Mouse (Mus musculus): ENCODE results near the gene Nap1l4.
"Not testable (repeated sequence)": the region's sequence is repeated elsewhere in the genome, so short reads cannot be mapped to it uniquely, and the experiment has no call there.

Nap1l4 gene

DNA sequence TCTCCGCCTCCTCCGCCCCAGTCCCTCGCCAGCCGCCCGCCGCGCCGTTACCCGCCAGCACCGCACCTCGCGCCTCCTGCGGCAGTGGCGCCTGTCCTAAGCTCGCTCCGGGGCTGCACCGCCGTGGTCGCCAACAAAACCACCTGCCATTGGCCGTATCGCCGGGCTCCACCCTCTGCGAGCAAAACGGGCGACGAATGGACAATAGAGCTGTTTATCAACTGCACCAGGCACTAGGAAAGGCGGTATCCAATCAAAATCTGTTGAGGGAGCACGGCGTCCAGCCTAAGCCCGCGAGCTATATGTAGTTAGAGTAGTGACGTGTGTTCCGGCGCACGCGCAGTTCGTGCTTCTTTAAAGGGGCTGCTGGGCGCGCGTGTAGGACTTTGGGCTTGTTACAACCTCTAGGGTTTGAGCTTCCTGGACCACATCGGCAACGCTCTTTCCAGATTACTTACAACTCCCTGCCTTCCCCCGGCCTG lies at the start of gene Nap1l4:
Gene Nap1l4 (minus strand): TSS at position 131 of the 482 bp plus-strand sequence.
- peak; percentile 99 to 100 for DNase-seq (ENCODE audit: low spot score in 2 of 2)

DNA sequence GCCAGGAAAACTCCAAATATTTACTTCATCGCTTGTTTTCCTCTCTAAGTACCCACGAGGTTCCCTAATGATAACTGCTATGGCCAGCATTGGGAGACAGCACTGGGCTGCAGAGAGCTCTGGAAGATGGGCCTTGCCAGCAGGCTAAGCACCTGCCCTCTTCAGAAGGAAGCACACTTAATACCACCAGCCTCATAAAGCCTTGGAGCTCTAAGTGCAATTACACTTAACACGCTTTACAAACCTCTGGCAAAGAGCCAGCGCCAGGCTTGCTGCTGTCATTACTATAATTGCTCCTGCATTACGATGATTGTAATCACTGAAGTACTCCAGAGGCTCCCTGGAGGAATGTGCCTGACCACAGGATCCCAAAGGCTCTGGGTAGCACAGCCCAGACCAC lies 46.0 kb upstream of the Nap1l4 start:
- DNase-seq (ENCODE audit: low spot score in 2 of 2), result no peak

DNA sequence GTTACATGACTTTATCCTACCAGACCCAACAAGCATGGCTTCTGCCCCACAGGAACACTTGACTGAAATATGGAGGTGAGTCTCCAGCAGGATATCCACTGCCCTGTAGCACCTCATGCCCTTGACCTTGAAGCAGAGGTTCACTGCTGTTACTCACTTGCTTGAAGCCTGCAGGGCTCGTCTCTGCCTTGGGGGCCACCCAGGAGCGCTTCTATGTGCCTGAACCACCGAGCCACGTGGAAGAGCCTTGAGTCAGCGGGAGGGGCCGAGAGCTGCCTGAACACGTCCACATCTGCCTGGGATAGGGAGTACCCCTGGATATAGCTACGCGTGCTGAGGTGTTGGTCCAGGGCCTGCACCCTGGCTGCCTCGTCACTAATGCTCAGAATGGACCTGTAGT lies 43.3 kb upstream of the Nap1l4 start:
- DNase-seq (ENCODE audit: low spot score in 2 of 2), result no peak

DNA sequence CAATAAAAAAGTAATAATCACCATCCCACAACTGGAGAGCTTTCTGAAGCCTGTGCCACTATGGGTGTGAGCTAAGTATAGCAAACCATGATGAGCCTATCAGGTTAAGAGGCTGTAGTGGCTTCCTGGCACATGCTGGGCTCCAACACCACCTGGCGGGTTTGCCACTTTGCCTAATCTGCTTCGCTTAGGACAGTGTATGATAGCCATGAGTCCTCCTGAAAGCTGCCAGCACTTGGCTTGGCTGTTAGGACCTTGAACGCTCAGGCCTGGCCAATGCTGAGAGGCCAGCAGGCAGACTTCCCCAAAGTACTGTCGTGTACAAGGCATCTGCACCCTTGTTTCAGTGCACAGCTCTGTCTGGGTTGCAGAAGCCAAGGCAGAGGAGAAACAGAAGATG lies 39.1 kb upstream of the Nap1l4 start:
- no peak for DNase-seq (ENCODE audit: low spot score in 2 of 2)

DNA sequence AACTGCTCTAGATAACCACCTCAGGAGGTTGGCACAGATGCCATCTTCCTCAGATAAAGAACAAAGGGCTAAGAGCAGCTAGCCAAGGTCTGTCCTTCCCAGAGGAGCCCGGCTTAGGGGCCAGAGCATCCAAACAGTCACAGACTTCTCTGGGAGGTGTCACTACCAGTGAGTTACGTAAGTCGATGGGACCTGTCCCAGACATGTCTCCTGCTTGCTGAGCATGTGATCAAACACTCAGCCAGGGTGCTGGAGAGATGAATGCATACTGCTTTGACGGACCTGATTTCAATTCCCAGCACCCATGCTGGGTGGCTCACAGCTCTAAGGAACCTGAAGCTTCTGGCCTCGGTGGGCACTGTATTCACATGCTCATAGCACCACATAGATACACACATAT lies 38.7 kb upstream of the Nap1l4 start:
- no peak for DNase-seq (ENCODE audit: low spot score in 2 of 2)

DNA sequence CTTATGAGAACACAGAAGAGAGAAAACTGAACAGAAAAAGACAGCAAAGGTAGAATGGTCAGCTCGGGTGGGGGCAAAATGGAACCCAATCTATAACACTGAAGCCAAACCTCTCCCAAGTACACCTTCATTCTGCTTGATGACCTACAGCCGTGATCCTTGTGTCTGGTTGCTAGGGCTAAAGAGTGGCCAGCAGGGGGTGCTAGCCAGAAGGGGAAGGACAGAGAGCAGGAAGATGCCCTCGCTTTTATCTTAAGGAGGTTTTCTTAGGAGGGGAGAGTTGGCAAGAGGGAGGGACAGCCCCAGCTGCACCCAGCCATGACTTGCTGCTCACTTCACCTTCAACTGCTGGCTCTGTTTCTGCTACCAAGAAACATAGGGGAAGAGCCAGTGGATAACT lies 35.0 kb upstream of the Nap1l4 start:
- DNase-seq (ENCODE audit: low spot score in 2 of 2), result peak; percentile 57 to 79

DNA sequence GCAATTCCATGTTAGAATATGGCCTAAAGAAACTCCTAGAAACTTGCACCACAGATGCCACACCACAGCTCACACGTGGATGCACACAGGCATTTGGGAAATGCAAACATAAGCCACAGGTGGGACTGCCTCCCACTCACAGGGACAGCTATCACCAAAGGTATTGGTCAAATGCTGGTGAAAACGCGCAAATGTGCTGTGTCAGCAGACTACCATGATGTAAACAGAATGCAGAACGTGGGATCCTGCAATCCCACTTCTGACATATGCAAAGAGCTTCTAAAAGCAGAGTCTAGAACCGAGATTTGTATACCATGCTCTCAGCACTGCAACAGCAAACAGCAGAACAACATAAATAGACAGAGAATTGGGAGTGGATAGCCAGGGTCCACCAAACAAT lies 34.1 kb upstream of the Nap1l4 start:
- no peak for DNase-seq (ENCODE audit: low spot score in 2 of 2)

DNA sequence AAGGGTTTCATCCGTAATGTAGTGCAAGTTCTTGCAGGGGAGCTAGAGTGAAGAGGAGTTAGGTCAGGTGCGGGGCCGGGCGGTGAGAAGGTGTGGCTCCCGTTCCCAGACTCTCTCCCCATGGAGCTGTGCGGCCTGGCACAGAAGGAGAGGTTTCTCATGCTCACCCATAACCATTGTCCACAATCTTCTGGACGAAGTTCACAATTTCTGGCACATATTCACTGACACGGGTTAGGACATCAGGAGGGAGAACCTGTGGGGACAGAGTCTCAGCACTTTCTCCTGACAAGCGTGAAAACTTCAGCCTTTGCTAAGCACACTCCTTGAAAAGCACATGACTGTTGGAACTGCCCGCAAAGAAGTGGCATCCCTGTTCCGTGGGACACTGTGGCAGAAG lies 26.8 kb upstream of the Nap1l4 start:
- DNase-seq (ENCODE audit: low spot score in 2 of 2), result no peak

DNA sequence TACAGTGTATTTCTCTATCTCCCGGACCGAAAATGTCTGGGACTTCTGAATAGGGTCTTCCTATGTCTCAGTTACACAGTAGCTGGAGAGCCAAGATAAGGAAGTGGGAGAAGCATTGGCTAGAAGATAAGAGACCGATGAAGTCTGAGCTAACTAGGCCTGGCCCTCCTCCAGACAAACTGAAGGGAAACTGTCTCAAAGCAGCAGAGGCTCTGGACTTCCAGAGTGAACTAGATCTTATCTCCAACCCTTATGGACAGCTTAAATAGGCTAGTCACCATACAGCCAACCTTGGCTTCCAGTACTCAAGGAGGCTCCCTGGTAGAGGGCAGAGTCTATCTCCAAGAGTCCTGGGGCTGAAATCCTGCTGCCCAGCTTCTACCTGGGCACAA lies 16.7 kb upstream of the Nap1l4 start:
- DNase-seq (ENCODE audit: low spot score in 2 of 2), result no peak

DNA sequence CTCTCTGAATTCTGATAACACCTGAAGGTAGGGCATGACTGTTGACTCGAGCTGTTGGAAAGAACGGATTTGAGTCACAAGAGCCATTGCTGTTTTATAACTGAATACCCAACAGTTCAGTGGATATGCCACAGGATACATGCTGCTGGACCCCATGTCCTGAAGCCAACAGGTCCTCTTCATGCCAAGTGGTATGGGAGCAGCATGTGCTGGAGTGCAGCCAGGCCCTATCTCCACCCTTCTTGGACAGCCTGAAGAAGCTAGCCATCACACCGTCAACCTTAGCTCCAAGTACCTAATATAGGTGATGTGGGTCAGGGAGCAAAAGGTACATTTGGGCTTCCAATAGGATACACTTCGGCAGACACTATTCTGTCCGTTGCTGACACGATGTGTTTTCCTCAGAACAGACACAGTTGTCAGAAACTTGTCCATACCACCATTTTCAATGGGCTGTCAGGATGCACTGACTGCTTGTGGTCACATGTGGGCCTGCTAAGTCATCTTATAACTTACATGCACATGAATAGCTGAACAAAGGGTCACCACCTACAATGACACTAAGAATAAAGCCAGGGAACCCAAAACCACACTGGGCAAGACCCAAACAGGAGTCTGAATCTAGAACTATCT lies 16.2 kb upstream of the Nap1l4 start:
- no peak for DNase-seq (ENCODE audit: low spot score in 2 of 2)

DNA sequence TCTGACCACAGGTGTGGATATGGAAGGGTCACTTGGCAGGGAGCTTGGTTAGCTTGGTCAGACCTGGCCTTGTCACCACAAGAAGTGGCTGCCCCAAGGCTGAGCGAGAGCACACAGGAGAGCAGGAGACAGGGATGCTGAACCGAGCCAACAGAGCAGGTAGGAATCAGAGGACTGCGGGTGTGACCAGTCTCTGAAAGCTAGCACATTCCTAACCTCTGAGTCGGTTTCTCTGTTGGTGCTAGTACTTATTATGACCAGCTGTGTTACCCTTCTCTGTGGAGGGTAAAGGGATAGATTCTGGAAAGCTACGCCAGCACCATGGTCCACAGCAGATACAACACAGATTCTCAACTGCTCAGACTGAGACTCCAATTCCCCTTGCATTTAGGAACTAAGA lies 14.9 kb upstream of the Nap1l4 start:
- DNase-seq (ENCODE audit: low spot score in 2 of 2), result no peak

DNA sequence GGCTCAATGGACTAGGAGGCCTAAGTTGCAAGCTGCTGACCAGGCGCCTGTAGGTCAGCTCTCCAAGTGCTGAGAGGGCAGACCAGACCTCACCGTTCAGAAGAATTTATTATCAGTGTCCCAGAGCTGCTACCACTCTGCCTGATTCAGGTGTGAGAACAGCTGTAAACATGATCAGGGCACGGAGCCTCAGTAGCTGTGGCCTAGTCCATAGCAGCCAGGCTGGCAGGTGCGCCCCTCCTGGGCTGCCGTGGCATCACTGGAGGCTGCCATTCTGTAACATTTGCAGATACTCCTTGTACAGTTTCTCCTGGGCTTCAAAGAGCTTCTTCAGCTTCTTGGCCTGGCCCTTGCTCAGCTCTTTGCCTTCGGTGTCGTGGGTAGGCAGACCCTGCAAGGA lies 8.7 kb upstream of the Nap1l4 start:
- no peak for DNase-seq (ENCODE audit: low spot score in 2 of 2)

DNA sequence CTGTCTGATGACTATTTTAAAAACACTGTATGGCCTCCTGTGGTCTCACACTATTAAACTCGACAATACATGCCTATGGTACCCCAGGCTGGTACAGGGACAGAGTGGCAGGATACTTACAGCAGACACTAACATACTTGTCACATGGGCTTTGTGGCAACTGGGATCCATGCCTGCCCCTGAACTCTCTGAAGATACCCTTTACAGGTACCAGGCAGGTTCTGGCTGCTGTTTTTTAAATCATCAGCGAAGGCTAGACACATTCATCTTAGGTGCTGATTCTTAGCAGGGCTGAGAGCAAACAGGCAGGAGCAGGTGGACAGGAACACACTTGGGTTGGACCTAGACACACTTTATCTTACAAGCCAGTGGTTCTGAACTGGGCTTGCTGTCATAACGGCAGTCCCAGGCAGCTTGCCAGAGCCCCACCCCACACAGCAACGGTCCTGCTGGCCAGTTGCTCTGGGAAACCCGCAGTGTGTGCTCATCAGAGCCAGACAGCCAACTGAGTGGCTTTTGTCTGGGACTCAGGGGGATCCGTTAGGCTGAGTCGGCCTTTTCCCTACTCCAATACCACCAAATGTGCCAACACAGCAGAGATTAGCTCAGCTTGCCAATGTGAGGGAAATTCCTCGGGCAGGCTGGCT lies 8.2 kb upstream of the Nap1l4 start:
- no peak for DNase-seq (ENCODE audit: low spot score in 2 of 2)

DNA sequence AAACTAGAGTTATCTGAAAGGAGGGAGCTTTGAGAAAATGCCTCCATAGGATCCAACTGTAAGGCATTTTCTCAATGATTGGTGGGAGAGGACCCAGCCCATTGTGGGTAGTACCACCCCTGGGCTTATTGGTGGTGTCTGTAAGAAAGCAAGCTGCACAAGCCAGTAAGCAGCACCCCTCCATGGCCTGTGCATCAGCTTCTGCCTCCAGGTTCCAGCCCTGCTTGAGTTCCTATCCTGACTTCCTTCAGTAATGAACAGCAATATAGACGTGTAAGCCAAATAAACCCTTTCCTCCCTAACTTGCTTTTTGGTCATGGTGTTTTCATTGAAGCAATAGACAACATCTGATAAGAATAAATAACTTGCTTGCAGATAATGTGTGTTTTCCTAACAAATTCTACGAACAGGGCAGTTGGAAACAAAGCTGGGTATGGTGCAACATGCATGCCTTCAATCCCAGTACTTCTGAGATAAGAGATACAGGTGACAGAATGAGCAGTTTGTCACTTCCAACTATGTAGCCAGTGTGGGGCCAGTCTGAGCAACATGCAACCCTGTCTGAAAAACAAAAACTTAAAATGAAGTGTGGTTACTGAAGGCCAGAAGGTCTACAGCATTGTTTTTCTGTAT lies 798 bp upstream of the Nap1l4 start:
- peak; percentile 3 to 11 for DNase-seq (ENCODE audit: low spot score in 2 of 2)

DNA sequence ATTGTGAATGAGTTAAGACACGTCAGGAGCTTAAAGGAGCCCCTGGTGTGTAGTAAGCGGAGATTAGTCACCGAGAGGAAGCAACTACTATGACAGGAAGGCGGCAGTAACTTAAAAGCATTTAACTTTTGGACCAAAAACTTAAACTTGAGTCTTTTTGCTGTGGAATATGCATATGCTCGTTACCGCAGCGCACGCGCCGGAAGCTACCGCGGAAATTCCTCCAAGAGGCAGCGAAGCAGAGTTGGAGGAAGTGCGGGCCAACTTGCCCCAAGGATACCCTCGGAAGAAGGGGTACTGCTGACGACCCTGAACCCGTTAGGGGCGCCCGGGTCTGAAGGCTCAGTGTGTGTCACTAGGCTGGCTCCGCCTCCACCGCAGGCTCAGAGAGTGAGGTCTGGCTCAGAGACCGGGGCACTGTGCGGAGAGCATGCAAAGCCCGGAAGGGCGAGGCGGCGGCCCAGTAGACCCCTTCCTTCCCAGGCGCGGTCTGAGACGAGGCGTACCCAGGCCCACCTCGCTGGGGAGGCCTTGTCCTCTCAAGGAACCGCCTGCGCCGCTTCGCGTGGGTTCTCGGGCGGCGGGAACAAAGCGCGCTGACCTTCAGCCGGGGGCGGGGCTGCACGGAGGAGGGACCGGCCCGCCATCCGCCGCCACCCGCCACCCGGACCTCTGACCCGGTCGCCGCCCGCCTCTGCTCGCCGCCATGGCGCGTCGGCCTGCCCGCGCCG lies 510 bp downstream of the Nap1l4 start:
- DNase-seq (ENCODE audit: low spot score in 2 of 2), result peak; percentile 66 to 76

DNA sequence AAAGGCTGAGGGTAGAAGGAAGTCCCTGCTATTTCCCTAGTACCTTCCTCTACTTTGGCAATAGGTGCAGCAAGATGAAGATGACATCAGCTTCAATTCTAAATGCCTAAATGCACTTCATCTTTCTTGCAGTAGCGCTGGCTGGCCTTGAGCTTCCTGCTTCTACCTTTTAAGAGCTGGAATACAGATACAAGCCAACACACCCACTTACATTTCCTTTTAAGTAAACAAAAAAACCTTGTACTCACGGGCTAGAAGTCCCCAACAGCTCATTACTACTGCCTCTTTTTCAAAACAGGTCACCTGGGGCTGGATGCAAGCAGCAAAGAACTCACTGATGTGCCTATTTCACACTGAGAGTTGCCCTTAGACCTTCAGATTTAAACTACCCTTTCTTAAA lies 2.4 kb downstream of the Nap1l4 start:
- DNase-seq (ENCODE audit: low spot score in 2 of 2), result no peak

DNA sequence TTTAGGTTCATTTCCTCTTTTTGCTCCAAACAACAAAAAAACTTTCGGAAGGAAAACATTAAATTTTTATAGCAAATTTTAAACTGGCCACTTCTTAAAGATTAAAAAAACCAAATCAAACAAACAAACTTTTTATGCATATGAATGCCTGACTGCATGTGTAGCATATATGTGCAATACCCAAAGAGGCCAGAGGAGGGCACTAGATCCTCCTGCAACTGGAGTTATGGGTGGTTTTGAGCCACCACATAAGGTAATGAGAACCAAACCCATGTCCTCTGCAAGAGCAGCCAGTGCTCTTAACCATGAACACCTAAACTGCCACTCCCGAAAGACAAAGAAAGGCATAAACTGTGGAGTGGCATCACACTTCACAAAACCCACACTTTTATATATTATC lies 4.5 kb downstream of the Nap1l4 start:
- DNase-seq (ENCODE audit: low spot score in 2 of 2), result peak; percentile 50 to 69

DNA sequence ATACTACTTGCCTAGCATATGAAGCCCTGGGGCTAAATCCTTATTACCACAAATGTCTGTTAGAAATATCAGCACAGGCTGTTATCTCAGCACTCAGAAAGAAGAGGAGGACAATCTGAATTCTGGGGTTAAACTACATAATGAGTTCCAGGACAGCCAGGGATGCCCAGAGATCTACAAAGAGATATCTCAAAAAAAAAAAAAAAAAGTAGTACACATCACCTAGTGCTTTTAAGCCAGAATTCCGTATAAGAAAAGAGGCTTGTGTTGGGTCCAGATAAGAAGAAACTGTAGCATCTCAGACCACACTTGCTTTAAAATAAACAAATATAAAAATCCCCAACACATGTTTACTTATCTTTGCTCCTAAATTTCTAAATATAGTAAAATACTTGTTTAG lies 10.2 kb downstream of the Nap1l4 start:
- DNase-seq (ENCODE audit: low spot score in 2 of 2), result no peak

DNA sequence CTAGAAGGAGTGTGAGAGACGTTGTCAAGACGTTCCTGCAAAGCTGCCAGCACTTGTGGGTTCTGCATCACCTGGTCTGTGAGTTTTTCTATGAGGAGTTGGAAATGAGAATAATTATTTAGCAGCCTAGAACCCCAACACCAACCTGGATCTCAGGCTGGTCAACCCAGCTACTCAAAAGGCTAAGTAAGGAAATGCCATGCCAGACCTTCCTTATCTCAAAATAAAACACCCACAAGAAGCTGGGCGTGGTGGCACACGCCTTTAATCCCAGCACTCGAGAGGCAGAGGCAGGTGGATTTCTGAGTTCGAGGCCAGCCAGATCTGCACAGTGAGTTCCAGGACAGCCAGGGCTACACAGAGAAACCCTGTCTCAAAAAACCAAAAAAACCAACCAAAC lies 10.7 kb downstream of the Nap1l4 start:
- DNase-seq (ENCODE audit: low spot score in 2 of 2), result not testable (repeated sequence)

DNA sequence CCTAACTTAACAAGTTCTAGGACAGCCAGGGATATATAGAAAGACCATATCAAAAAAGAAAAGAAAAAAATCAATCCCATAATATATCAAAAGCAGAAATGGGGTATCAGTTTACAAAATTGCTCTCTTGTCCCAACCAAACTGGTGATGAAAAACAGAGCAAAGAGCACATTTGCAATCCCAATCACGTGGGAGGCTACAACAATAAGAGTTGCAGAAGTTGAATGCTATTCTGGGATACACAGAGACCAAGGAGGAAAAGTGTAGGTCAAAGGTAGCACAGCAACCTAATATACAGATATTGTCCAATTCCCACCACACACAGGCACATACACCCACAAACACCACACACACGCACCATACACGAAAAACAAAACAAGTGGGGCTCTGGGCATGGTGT lies 12.7 kb downstream of the Nap1l4 start:
- no peak for DNase-seq (ENCODE audit: low spot score in 2 of 2)

DNA sequence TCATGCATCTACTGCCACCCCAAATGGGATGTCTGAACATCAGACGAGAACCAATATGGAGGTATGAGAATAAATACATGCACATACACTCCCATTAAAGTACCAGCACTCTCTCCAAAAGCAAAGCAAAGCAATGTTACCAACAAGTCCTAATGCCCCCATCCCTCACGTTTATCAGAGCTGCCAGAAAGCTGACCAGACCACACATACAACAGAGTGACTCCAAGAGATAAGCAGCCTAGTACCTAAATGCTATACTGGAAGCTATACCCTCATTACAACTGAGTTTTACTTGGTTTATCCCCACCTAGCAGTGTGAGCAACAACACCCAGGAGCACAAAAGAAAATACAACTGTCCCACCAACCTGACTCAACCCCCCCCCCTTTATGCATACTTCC lies 15.6 kb downstream of the Nap1l4 start:
- no peak for DNase-seq (ENCODE audit: low spot score in 2 of 2)

DNA sequence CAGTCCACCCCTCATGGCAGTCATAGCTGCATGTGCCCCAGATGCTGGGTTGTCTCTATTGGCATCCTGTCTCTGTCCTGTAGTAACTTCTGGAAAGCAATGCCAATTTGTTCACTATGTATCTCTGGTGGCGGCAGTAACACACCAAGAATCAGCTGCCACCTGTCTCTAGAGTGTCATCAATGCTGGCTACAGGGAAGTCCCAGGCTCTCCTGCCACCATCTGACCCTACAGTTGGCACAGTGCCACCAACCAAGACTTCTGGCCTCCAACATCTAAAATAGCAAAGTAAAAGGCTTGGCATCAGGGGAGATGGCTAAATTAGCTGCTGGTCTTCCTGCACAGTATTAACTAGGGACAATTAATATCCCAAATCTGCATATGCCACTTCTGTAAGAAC lies 16.5 kb downstream of the Nap1l4 start:
- DNase-seq (ENCODE audit: low spot score in 2 of 2), result no peak

DNA sequence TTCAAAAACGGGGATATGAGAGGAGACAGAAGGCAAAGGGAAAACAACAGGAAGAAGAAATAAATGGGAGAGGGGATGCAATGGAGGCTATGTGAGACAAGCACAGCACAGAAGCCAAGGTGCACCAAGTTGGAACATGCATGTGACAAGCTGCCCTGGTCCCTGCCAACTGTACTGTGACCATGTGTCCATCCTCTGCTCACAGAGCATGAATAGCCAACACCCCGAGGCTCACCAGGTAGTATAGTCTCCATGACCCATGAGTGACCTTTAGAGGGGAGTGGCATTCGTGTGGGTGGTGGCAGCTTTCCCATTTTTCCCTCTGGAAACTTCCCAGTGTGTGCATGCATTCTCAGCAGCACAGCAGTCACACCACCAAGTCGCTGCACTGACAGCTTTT lies 29.6 kb downstream of the Nap1l4 start:
- DNase-seq (ENCODE audit: low spot score in 2 of 2), result no peak

All from natural killer cell, adult 2 months (primary cell).